Mouse (Mus musculus) bone marrow, adult 2 months (tissue): ENCODE results near the gene Matn1. TPM values are rescaled to one million over a fixed set of nuclear protein-coding genes. Genes with fewer than 3 reads are reported as not detected.
A peak's percentile ranks its signal among the peaks of the same experiment; 100 is the strongest.

Experiments
- H3K27ac ChIP-seq: fragments of 200-500 bp; 2 replicates; pipeline ENCODE4 v1.5.1; 2012; ENCODE audit warnings: low read depth, mild to moderate bottlenecking, control low read depth, inconsistent platforms, low read length; ENCODE audit not compliant: control insufficient read depth, poor library complexity, insufficient read depth
- H3K4me1 ChIP-seq: fragments of 200-500 bp; 2 replicates; pipeline ENCODE4 v1.6.1; 2011; ENCODE audit warnings: low read length; ENCODE audit not compliant: control insufficient read depth, insufficient read depth
- H3K4me3 ChIP-seq: fragments of 200-500 bp; replicated peaks from 2 replicates; pipeline ENCODE3; 2011; ENCODE audit warnings: mild to moderate bottlenecking, low read depth, low read length, control low read depth; ENCODE audit not compliant: control insufficient read depth
- CTCF ChIP-seq: fragments of 200-500 bp; IDR thresholded peaks from 2 replicates; pipeline ENCODE4 v1.5.1; 2011; ENCODE audit warnings: low read length, control low read depth; ENCODE audit not compliant: control insufficient read depth, insufficient read depth
- POLR2A ChIP-seq: fragments of 200-500 bp; IDR thresholded peaks from 2 replicates; pipeline ENCODE4 v1.6.1; 2011; ENCODE audit warnings: low read depth, mild to moderate bottlenecking, control low read depth, low read length, borderline replicate concordance; ENCODE audit not compliant: control insufficient read depth
- WGBS: fragments of 180-500 bp; shearing (Covaris S2); methylation state at CpG from one replicate; pipeline ENCODE4 v1.1.7; 2018; 5-methylcytosine and 5-hydroxymethylcytosine counted together
- polyA plus RNA-seq: library from polyadenylated mRNA; stranded (reverse); fragments of >200 nt; gene quantifications from 2 replicates; pipeline ENCODE4 v1.2.4, GENCODE M21; 2011; ENCODE audit warnings: low replicate concordance; ENCODE audit not compliant: missing spikeins, insufficient read depth, insufficient read length

The Matn1 gene
- polyA plus RNA-seq, 1 experiment = not detected

GRCm38 (mm10) chr4:130906296-130906695 is 37.9 kb upstream of the Matn1 start:
- TF ChIP-seq CTCF (no peak), POLR2A (no peak)
- Histone ChIP-seq H3K4me1 (peaks cover 15% of the 10 kb centered on the region), H3K4me3 (no peak overlapping the region), H3K27ac (no peak overlapping the region)
- WGBS = 55% methylated on average over 8 of the region's 8 CpGs

GRCm38 (mm10) chr4:130907200-130908069 is 36.8 kb upstream of the Matn1 start:
- TF ChIP-seq CTCF = no peak
- TF ChIP-seq POLR2A = no peak
- 81% methylated on average over 19 of the region's 19 CpGs for WGBS
- Histone ChIP-seq H3K4me3 (no peak overlapping the region), H3K4me1 (peaks cover 8% of the 10 kb centered on the region), H3K27ac (no peak overlapping the region)

GRCm38 (mm10) chr4:130908133-130908532 is 36.1 kb upstream of the Matn1 start:
- Histone ChIP-seq H3K4me1 (peaks cover 6% of the 10 kb centered on the region), H3K27ac (no peak overlapping the region), H3K4me3 (no peak overlapping the region)
- 89% methylated on average over 10 of the region's 10 CpGs for whole genome bisulfite sequencing
- TF ChIP-seq POLR2A (no peak), CTCF (no peak)

GRCm38 (mm10) chr4:130909167-130909874 is 34.9 kb upstream of the Matn1 start:
- Histone ChIP-seq H3K4me3 (no peak overlapping the region), H3K4me1 (peaks cover 6% of the 10 kb centered on the region), H3K27ac (no peak overlapping the region)
- 56% methylated on average over 17 of the region's 17 CpGs for WGBS
- TF ChIP-seq POLR2A (no peak), CTCF (no peak)

- Histone ChIP-seq H3K27ac (0 out of 2 replicates have a peak overlapping the region, but pooled peaks have one; percentile 30), H3K4me3 (no peak overlapping the region), H3K4me1 (peaks cover 4% of the 10 kb centered on the region)
- WGBS = 4% methylated on average over 7 of the region's 7 CpGs
- TF ChIP-seq POLR2A (no peak), CTCF (no peak)
These were observed 33.5 kb upstream of the Matn1 start for GRCm38 (mm10) chr4:130910666-130911065.

GRCm38 (mm10) chr4:130912626-130913025 is 31.6 kb upstream of the Matn1 start:
- WGBS = 28% methylated on average over 3 of the region's 3 CpGs
- peaks cover 5% of the 10 kb centered on the region for H3K4me1 ChIP-seq
- peak overlapping the region; percentile 20; the same call in 1 of the 2 replicates for H3K27ac ChIP-seq
- TF ChIP-seq CTCF (no peak), POLR2A (no peak)
- H3K4me3 ChIP-seq = no peak overlapping the region

- Histone ChIP-seq H3K4me3 (peak within 1 kb of the TSS; percentile 94), H3K27ac (peak within 1 kb of the TSS; percentile 99), H3K4me1 (peaks cover 9% of the 10 kb centered on the region)
- WGBS = under 1% methylated on average over 11 of the region's 11 CpGs
- TF ChIP-seq POLR2A (peak; percentile 98), CTCF (no peak)
These were observed 31.1 kb upstream of the Matn1 start, which contains the start of gene Laptm5 for GRCm38 (mm10) chr4:130913077-130913476. Laptm5 (plus strand) TSS chr4:130913125.

GRCm38 (mm10) chr4:130913511-130913910 is 30.7 kb upstream of the Matn1 start:
- no peak for TF ChIP-seq POLR2A
- TF ChIP-seq CTCF = no peak
- peak overlapping the region; percentile 99 for H3K27ac ChIP-seq
- peak overlapping the region; percentile 94 for H3K4me3 ChIP-seq
- 1% methylated on average over 3 of the region's 3 CpGs for WGBS
- H3K4me1 ChIP-seq = peaks cover 9% of the 10 kb centered on the region
